Mouse (Mus musculus) CH12F3 (cell line): ENCODE measurements around the gene Myo1h.

ENCODE experiments used
- in situ Hi-C: fragments of 300-500 bp; cut with MboI; formaldehyde crosslinking; loops from 2 replicates; pipeline ENCODE4 v1.14.3; 2020; ENCODE audit warnings: low sequenced_read_pairs

The Myo1h gene

GRCm38 (mm10) chr5:114381013-114381351, 92.0 kb downstream of the Myo1h start:
- in situ Hi-C loops, result no loop called here

GRCm38 (mm10) chr5:114383184-114383904, 94.4 kb downstream of the Myo1h start:
- in situ Hi-C loops, result no loop called here

GRCm38 (mm10) chr5:114384448-114384847, 95.5 kb downstream of the Myo1h start:
- in situ Hi-C loops, result no loop called here

- in situ Hi-C loops, result no loop called here
Measured at GRCm38 (mm10) chr5:114393169-114393568, 104.2 kb downstream of the Myo1h start.

GRCm38 (mm10) chr5:114406592-114406991, 117.6 kb downstream of the Myo1h start:
- in situ Hi-C loops, result no loop called here

- in situ Hi-C loops, result no loop called here
Measured at GRCm38 (mm10) chr5:114407269-114407668, 118.3 kb downstream of the Myo1h start.

GRCm38 (mm10) chr5:114407810-114408209, 118.8 kb downstream of the Myo1h start:
- in situ Hi-C loops, result no loop called here

- in situ Hi-C loops, result no loop called here
Measured at GRCm38 (mm10) chr5:114408846-114409245, 119.9 kb downstream of the Myo1h start.

GRCm38 (mm10) chr5:114410429-114410828, 121.5 kb downstream of the Myo1h start:
- in situ Hi-C loops, result no loop called here

GRCm38 (mm10) chr5:114412361-114412998, 123.5 kb downstream of the Myo1h start:
- in situ Hi-C loops, result no loop called here

GRCm38 (mm10) chr5:114413067-114413735, 124.2 kb downstream of the Myo1h start:
- in situ Hi-C loops, result no loop called here
